Mouse (Mus musculus) intestine, postnatal 0 days (tissue): ENCODE results near the gene Lypd1. TPM values are rescaled to one million over a fixed set of nuclear protein-coding genes. Genes with fewer than 3 reads are reported as not detected.
A peak's percentile ranks its signal among the peaks of the same experiment; 100 is the strongest.

Experiments used
- ATAC-seq: fragments of 200-750 bp; cut with Nextera tagmentation; 2 replicates; pipeline ENCODE4 v1.8.0; 2017; ENCODE audit warnings: mild to moderate bottlenecking, moderate TSS enrichment, moderate library complexity
- H3K27ac ChIP-seq: fragments of 300-500 bp; sonication (generic); 2 replicates; pipeline ENCODE4 v1.5.1; 2014; ENCODE audit warnings: mild to moderate bottlenecking, low read depth, low read length, moderate library complexity
- H3K27me3 ChIP-seq: fragments of 300-500 bp; sonication (generic); replicated peaks from 2 replicates; pipeline ENCODE4 v1.6.1; 2014; ENCODE audit warnings: low read length, mixed read lengths; ENCODE audit not compliant: control insufficient read depth, insufficient read depth
- H3K36me3 ChIP-seq: fragments of 300-500 bp; sonication (generic); 2 replicates; pipeline ENCODE4 v1.6.1; 2014; ENCODE audit warnings: mild to moderate bottlenecking, moderate library complexity; ENCODE audit not compliant: control insufficient read depth, insufficient read depth
- H3K4me1 ChIP-seq: fragments of 300-500 bp; sonication (generic); replicated peaks from 2 replicates; pipeline ENCODE4 v1.6.1; 2014; ENCODE audit warnings: antibody characterized with exemption, low read length, mixed read lengths; ENCODE audit not compliant: control insufficient read depth, insufficient read depth
- H3K4me2 ChIP-seq: fragments of 300-500 bp; sonication (generic); replicated peaks from 2 replicates; pipeline ENCODE4 v1.6.1; 2014; ENCODE audit warnings: low read depth, mild to moderate bottlenecking, moderate library complexity
- H3K4me3 ChIP-seq: fragments of 300-500 bp; sonication (generic); 2 replicates; pipeline ENCODE4 v1.5.1; 2014; ENCODE audit warnings: low read depth, low read length
- H3K9ac ChIP-seq: fragments of 300-500 bp; sonication (generic); 2 replicates; pipeline ENCODE4 v1.6.1; 2014; ENCODE audit warnings: mild to moderate bottlenecking, low read depth, low read length
- H3K9me3 ChIP-seq: fragments of 300-500 bp; sonication (generic); 2 replicates; pipeline ENCODE4 v1.6.1; 2016; ENCODE audit warnings: mixed run types; ENCODE audit not compliant: control insufficient read depth
- CTCF ChIP-seq: sonication (generic); IDR thresholded peaks from 2 replicates; pipeline ENCODE4 v1.5.1; 2016; ENCODE audit warnings: low read depth, mild to moderate bottlenecking, control low read depth, antibody characterized with exemption, moderate library complexity
- WGBS: fragments of 180-500 bp; shearing (Covaris S2); extraction: QIAGEN DNeasy Blood & Tissue Kit; methylation state at CpG from one replicate; pipeline ENCODE4 v1.1.7; 2014; 5-methylcytosine and 5-hydroxymethylcytosine counted together
- polyA plus RNA-seq: library from polyadenylated mRNA; unstranded; fragments of >200 nt; fragmentation: Nextera tagmentation; extraction: Ambion mirVana; gene quantifications from 2 replicates; pipeline ENCODE4 v1.2.1, GENCODE M21; 2015

Lypd1 gene
- 4.4 and 5.8 TPM in 2 replicates for polyA plus RNA-seq

GRCm38 (mm10) chr1:125912601-125913600 is at the start of gene Lypd1:
TSS of gene Lypd1 (minus strand) at chr1:125913101.
- ATAC-seq = no peak
- Histone ChIP-seq H3K9me3 (no peaks in the 10 kb centered on the region), H3K4me1 (peaks cover 4% of the 10 kb centered on the region; the same call in 1 of the 2 replicates), H3K27me3 (peaks cover 35% of the 10 kb centered on the region), H3K9ac (peak within 1 kb of the TSS; percentile 42; the same call in 1 of the 2 replicates), H3K4me2 (peak within 1 kb of the TSS; percentile 87), H3K27ac (no peak within 1 kb of the TSS), H3K4me3 (peak within 1 kb of the TSS; percentile 46), H3K36me3 (no peaks in the 10 kb centered on the region)
- 7% methylated on average over 30 of the region's 30 CpGs for WGBS
- no peak for TF ChIP-seq CTCF

GRCm38 (mm10) chr1:125951026-125951425 is 38.1 kb upstream of the Lypd1 start:
- no peak for ATAC-seq
- Histone ChIP-seq H3K4me1 (no peaks in the 10 kb centered on the region), H3K4me3 (no peak overlapping the region), H3K9me3 (no peaks in the 10 kb centered on the region), H3K9ac (no peak overlapping the region), H3K27me3 (no peaks in the 10 kb centered on the region), H3K4me2 (no peak overlapping the region), H3K27ac (no peak overlapping the region), H3K36me3 (no peaks in the 10 kb centered on the region)
- no peak for TF ChIP-seq CTCF
- 86% methylated on average over 3 of the region's 3 CpGs for WGBS

DNA sequence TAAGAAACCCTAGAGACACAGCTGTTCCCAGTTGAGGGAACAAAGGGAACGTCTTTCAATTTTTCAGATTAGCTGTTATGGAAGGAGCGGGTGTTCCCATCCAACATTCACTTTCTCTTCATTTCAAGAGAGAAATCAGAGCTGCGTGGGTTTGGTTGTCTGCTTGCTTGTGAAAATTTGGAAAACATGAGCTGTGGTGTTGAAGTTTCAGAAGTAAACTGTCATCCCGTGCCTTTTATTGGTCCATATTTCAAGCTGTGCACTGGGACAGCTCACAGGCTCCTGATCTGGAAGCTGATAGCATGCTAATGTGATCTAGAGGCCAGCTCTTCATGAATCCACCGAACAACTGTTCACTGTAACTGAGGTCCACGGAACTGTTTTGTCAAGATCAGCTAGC is 36.2 kb upstream of the Lypd1 start:
- H3K27ac ChIP-seq = no peak overlapping the region
- no peak for ATAC-seq
- WGBS = 74% methylated on average over 6 of the region's 6 CpGs

GRCm38 (mm10) chr1:125945136-125945535 is 32.2 kb upstream of the Lypd1 start:
- H3K9ac ChIP-seq = no peak overlapping the region
- TF ChIP-seq CTCF = no peak
- H3K4me1 ChIP-seq = no peaks in the 10 kb centered on the region
- no peaks in the 10 kb centered on the region for H3K36me3 ChIP-seq
- no peak overlapping the region for H3K4me3 ChIP-seq
- no peak overlapping the region for H3K4me2 ChIP-seq
- ATAC-seq = no peak
- no peaks in the 10 kb centered on the region for H3K27me3 ChIP-seq
- H3K9me3 ChIP-seq = no peaks in the 10 kb centered on the region
- WGBS = 35% methylated on average over 9 of the region's 9 CpGs
- no peak overlapping the region for H3K27ac ChIP-seq

More for the DNA sequence above, 36.2 kb upstream of the Lypd1 start:
- H3K9me3 ChIP-seq = no peaks in the 10 kb centered on the region
- no peaks in the 10 kb centered on the region for H3K4me1 ChIP-seq
- no peak for TF ChIP-seq CTCF
- no peak overlapping the region for H3K4me2 ChIP-seq
- H3K36me3 ChIP-seq = no peaks in the 10 kb centered on the region
- H3K4me3 ChIP-seq = no peak overlapping the region
- no peak overlapping the region for H3K9ac ChIP-seq
- no peaks in the 10 kb centered on the region for H3K27me3 ChIP-seq

- Histone ChIP-seq H3K9me3 (no peaks in the 10 kb centered on the region), H3K27me3 (no peaks in the 10 kb centered on the region), H3K36me3 (no peaks in the 10 kb centered on the region), H3K4me2 (no peak overlapping the region), H3K9ac (no peak overlapping the region), H3K4me3 (no peak overlapping the region), H3K27ac (no peak overlapping the region), H3K4me1 (no peaks in the 10 kb centered on the region)
- WGBS = 71% methylated on average over 1 of the region's 1 CpGs
- no peak for TF ChIP-seq CTCF
- ATAC-seq = no peak
Observed at GRCm38 (mm10) chr1:125943305-125943704, 30.4 kb upstream of the Lypd1 start.

- TF ChIP-seq CTCF = no peak
- H3K4me2 ChIP-seq = no peak overlapping the region
- no peak for ATAC-seq
- H3K9me3 ChIP-seq = no peaks in the 10 kb centered on the region
- H3K27me3 ChIP-seq = no peaks in the 10 kb centered on the region
- no peak overlapping the region for H3K9ac ChIP-seq
- H3K36me3 ChIP-seq = no peaks in the 10 kb centered on the region
- H3K27ac ChIP-seq = no peak overlapping the region
- 96% methylated on average over 10 of the region's 10 CpGs for WGBS
- H3K4me1 ChIP-seq = no peaks in the 10 kb centered on the region
- H3K4me3 ChIP-seq = no peak overlapping the region
Observed at GRCm38 (mm10) chr1:125925486-125925885, 12.6 kb upstream of the Lypd1 start.
